Mouse (Mus musculus): ENCODE results near the gene Batf3. TPM values are rescaled to one million over a fixed set of nuclear protein-coding genes. Genes with fewer than 3 reads are reported as not detected.
"Not testable (repeated sequence)": the region's sequence is repeated elsewhere in the genome, so short reads cannot be mapped to it uniquely, and the experiment has no call there.

Gene Batf3
- polyA plus RNA-seq, 1 experiment from 2014 or later: 6.9 TPM

- Histone ChIP-seq H3K9ac (ENCODE audit: low read depth, low read length) (no peak overlapping the region), H3K4me2 (replicated peaks; ENCODE audit: low read depth) (no peak overlapping the region), H3K4me1 (replicated peaks; ENCODE audit: control insufficient read depth, insufficient read depth, low read length) (no peaks in the 10 kb centered on the region), H3K9me3 (ENCODE audit: control insufficient read depth) (no peaks in the 10 kb centered on the region), H3K27ac (ENCODE audit: low read depth, low read length) (no peak overlapping the region), H3K27me3 (replicated peaks; ENCODE audit: control insufficient read depth, insufficient read depth, low read length) (no peaks in the 10 kb centered on the region), H3K4me3 (ENCODE audit: low read depth, low read length) (no peak overlapping the region), H3K36me3 (ENCODE audit: control insufficient read depth, insufficient read depth) (no peaks in the 10 kb centered on the region)
- TF ChIP-seq CTCF (IDR thresholded peaks at IDR 0.05; ENCODE audit: low read depth): no peak
- no peak for ATAC-seq
- WGBS: 95% methylated on average over 8 of the region's 8 CpGs
Measured at GRCm38 (mm10) chr1:191140983-191141382, 43.3 kb downstream of the Batf3 start.

- not testable (repeated sequence) for ATAC-seq; H3K27ac ChIP-seq (ENCODE audit: low read depth, low read length); H3K9me3 ChIP-seq (ENCODE audit: control insufficient read depth); H3K4me3 ChIP-seq (ENCODE audit: low read depth, low read length); H3K4me1 ChIP-seq (replicated peaks; ENCODE audit: control insufficient read depth, insufficient read depth, low read length); H3K4me2 ChIP-seq (replicated peaks; ENCODE audit: low read depth); H3K36me3 ChIP-seq (ENCODE audit: control insufficient read depth, insufficient read depth); H3K9ac ChIP-seq (ENCODE audit: low read depth, low read length); H3K27me3 ChIP-seq (replicated peaks; ENCODE audit: control insufficient read depth, insufficient read depth, low read length)
- whole genome bisulfite sequencing: 72% methylated on average over 5 of the region's 5 CpGs
Measured at GRCm38 (mm10) chr1:191149489-191149888, 51.8 kb downstream of the Batf3 start.

- Histone ChIP-seq H3K9me3 (ENCODE audit: control insufficient read depth) (no peaks in the 10 kb centered on the region), H3K27ac (ENCODE audit: low read depth, low read length) (no peak overlapping the region), H3K9ac (ENCODE audit: low read depth, low read length) (no peak overlapping the region), H3K36me3 (ENCODE audit: control insufficient read depth, insufficient read depth) (no peaks in the 10 kb centered on the region), H3K4me1 (replicated peaks; ENCODE audit: control insufficient read depth, insufficient read depth, low read length) (no peaks in the 10 kb centered on the region; the same call in 1 of the 2 replicates), H3K4me3 (ENCODE audit: low read depth, low read length) (no peak overlapping the region), H3K27me3 (replicated peaks; ENCODE audit: control insufficient read depth, insufficient read depth, low read length) (no peaks in the 10 kb centered on the region), H3K4me2 (replicated peaks; ENCODE audit: low read depth) (no peak overlapping the region)
- TF ChIP-seq CTCF (IDR thresholded peaks at IDR 0.05; ENCODE audit: low read depth): no peak
- no peak for ATAC-seq
- 72% methylated on average over 8 of the region's 8 CpGs for WGBS
Measured at GRCm38 (mm10) chr1:191150924-191151605, 53.4 kb downstream of the Batf3 start.

GRCm38 (mm10) chr1:191153052-191153451, 55.4 kb downstream of the Batf3 start:
- peak; percentile 90 for TF ChIP-seq CTCF (IDR thresholded peaks at IDR 0.05; ENCODE audit: low read depth)
- WGBS: 21% methylated on average over 4 of the region's 4 CpGs
- H3K27ac ChIP-seq (ENCODE audit: low read depth, low read length): no peak overlapping the region
- 0 out of 2 replicates have a peak, but pooled peaks cover 4% of the 10 kb centered on the region for H3K9me3 ChIP-seq (ENCODE audit: control insufficient read depth)
- H3K36me3 ChIP-seq (ENCODE audit: control insufficient read depth, insufficient read depth): no peaks in the 10 kb centered on the region
- no peak for ATAC-seq
- no peak overlapping the region for H3K4me3 ChIP-seq (ENCODE audit: low read depth, low read length)
- H3K27me3 ChIP-seq (replicated peaks; ENCODE audit: control insufficient read depth, insufficient read depth, low read length): no peaks in the 10 kb centered on the region
- H3K4me1 ChIP-seq (replicated peaks; ENCODE audit: control insufficient read depth, insufficient read depth, low read length): no peaks in the 10 kb centered on the region; the same call in 1 of the 2 replicates
- no peak overlapping the region for H3K4me2 ChIP-seq (replicated peaks; ENCODE audit: low read depth)
- no peak overlapping the region for H3K9ac ChIP-seq (ENCODE audit: low read depth, low read length)

GRCm38 (mm10) chr1:191154314-191154713, 56.7 kb downstream of the Batf3 start:
- ATAC-seq: no peak
- TF ChIP-seq CTCF (IDR thresholded peaks at IDR 0.05; ENCODE audit: low read depth): no peak
- no peak overlapping the region for H3K27ac ChIP-seq (ENCODE audit: low read depth, low read length)

More at GRCm38 (mm10) chr1:191154314-191154713, 56.7 kb downstream of the Batf3 start:
- Histone ChIP-seq H3K9me3 (ENCODE audit: control insufficient read depth) (0 out of 2 replicates have a peak, but pooled peaks cover 4% of the 10 kb centered on the region), H3K27me3 (replicated peaks; ENCODE audit: control insufficient read depth, insufficient read depth, low read length) (no peaks in the 10 kb centered on the region), H3K4me1 (replicated peaks; ENCODE audit: control insufficient read depth, insufficient read depth, low read length) (no peaks in the 10 kb centered on the region; the same call in 1 of the 2 replicates), H3K9ac (ENCODE audit: low read depth, low read length) (no peak overlapping the region), H3K4me3 (ENCODE audit: low read depth, low read length) (no peak overlapping the region), H3K36me3 (ENCODE audit: control insufficient read depth, insufficient read depth) (no peaks in the 10 kb centered on the region), H3K4me2 (replicated peaks; ENCODE audit: low read depth) (no peak overlapping the region)
- 31% methylated on average over 3 of the region's 3 CpGs for WGBS

Other genes starting within 250 kb of the Batf3 start
- 6.0 and 6.2 TPM in 2 replicates for gene Rps6kc1, start 186.1 kb upstream of the Batf3 start, polyA plus RNA-seq (2015; fragmentation: Nextera tagmentation; extraction: Ambion mirVana)
- gene Angel2, start 172.7 kb upstream of the Batf3 start, polyA plus RNA-seq (2015; fragmentation: Nextera tagmentation; extraction: Ambion mirVana): 23.2 and 23.8 TPM in 2 replicates
- gene Vash2, start 118.6 kb upstream of the Batf3 start, polyA plus RNA-seq (2015; fragmentation: Nextera tagmentation; extraction: Ambion mirVana): 3.5 and 3.9 TPM in 2 replicates
- 57.4 and 65.5 TPM in 2 replicates for gene Flvcr1, start 71.7 kb upstream of the Batf3 start, polyA plus RNA-seq (2015; fragmentation: Nextera tagmentation; extraction: Ambion mirVana)
- 1.1 TPM in 2 replicates for gene Spata45, start 61.2 kb upstream of the Batf3 start, polyA plus RNA-seq (2015; fragmentation: Nextera tagmentation; extraction: Ambion mirVana)
- gene Tatdn3, start 34.9 kb upstream of the Batf3 start, polyA plus RNA-seq (2015; fragmentation: Nextera tagmentation; extraction: Ambion mirVana): 17.3 and 18.1 TPM in 2 replicates
- gene Nsl1, start 34.8 kb upstream of the Batf3 start, polyA plus RNA-seq (2015; fragmentation: Nextera tagmentation; extraction: Ambion mirVana): 3.8 TPM in 2 replicates
- gene Fam71a, start 67.0 kb downstream of the Batf3 start, polyA plus RNA-seq (2015; fragmentation: Nextera tagmentation; extraction: Ambion mirVana): not detected in 2 replicates
- gene Atf3, start 120.2 kb downstream of the Batf3 start, polyA plus RNA-seq (2015; fragmentation: Nextera tagmentation; extraction: Ambion mirVana): 5.0 and 6.7 TPM in 2 replicates
- 171 and 174 TPM in 2 replicates for gene Nenf, start 220.3 kb downstream of the Batf3 start, polyA plus RNA-seq (2015; fragmentation: Nextera tagmentation; extraction: Ambion mirVana)
- gene Tmem206, start 228.1 kb downstream of the Batf3 start, polyA plus RNA-seq (2015; fragmentation: Nextera tagmentation; extraction: Ambion mirVana): 14.6 and 15.4 TPM in 2 replicates